In the genomic region with DNA sequence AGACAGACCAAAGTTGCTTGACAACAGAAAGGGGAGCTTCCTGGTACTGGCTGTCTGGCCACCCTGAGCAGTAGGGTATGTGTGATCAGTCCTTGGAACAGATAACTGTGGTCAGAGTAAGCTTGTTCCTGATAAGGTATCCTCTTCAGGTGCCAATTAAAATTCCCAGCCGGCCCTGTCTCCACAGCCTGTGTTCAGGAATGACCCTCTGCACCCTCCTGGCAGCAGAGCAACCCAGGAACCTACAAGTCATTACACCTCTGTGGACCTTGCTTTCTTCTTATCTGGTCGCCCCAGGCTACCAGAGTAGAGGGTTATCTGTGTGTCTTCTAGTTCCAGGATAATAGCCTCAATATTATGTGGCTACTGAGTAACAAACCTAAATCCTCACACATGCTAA, we compare ENCODE assay signal across 26 mouse cellular contexts. TPM values are rescaled to one million over a fixed set of nuclear protein-coding genes. Genes with fewer than 3 reads are reported as not detected.
A peak's percentile ranks its signal among the peaks of the same experiment; 100 is the strongest.
DNase-seq lines count a peak whose midpoint lies in the region; ATAC-seq and TF ChIP-seq lines count a peak whose summit lies in the region.
"Had no signal": no experiment of that assay in that cellular context is flagged by ENCODE, and none has a peak within 500 bp of the region (broad histone marks: within the 10 kb centered on the region; RNA-seq: fewer than 3 reads in every experiment).

No protein-coding gene starts in this region.

- DNase-seq in kidney, adult 2 months, result peak; percentile 51
- DNase-seq in c-Kit-positive CD71-positive TER-119-negative erythroid progenitor cells, embryonic 14.5 days (ENCODE audit: low read depth), result peak; percentile 45
- DNase-seq in frontal cortex, postnatal 25 days (ENCODE audit: low spot score in 2 of 2), result no peak
- DNase-seq in adrenal gland, postnatal 14 days, result no peak
- DNase-seq: cerebellum, adult 8-10 months; cerebellum, postnatal 36 days; layer of hippocampus, adult 9-11 months; lung, postnatal 36 days; right cerebral cortex, adult 18-20 months; right cerebral cortex, postnatal 4 days; thymus, adult 2 months; thymus, postnatal 4 days had no signal

- WGBS in kidney, adult 2 months, result 49% methylated on average over 2 of the region's 2 CpGs
- 76% methylated on average over 2 of the region's 2 CpGs for WGBS in kidney, embryonic 14.5 days
- WGBS in intestine, postnatal 0 days, result 32% methylated on average over 2 of the region's 2 CpGs
- 24% methylated on average over 2 of the region's 2 CpGs for WGBS in liver, embryonic 16.5 days (ENCODE audit: insufficient replicate concordance)

- no peak overlapping the region for H3K9ac ChIP-seq in kidney, embryonic 14.5 days (ENCODE audit: low read depth, low read length)
- no peak overlapping the region for H3K9ac ChIP-seq in intestine, postnatal 0 days (ENCODE audit: low read depth, low read length)
- H3K9ac ChIP-seq in liver, embryonic 16.5 days (ENCODE audit: low read depth, low read length), result no peak overlapping the region
- H3K9ac ChIP-seq: embryonic facial prominence, embryonic 15.5 days; limb, embryonic 13.5 days; lung, embryonic 15.5 days; neural tube, embryonic 13.5 days had no signal

- H3K4me2 ChIP-seq in kidney, embryonic 14.5 days (replicated peaks; ENCODE audit: low read depth, low read length), result no peak overlapping the region
- H3K4me2 ChIP-seq in intestine, postnatal 0 days (replicated peaks; ENCODE audit: low read depth), result no peak overlapping the region
- H3K4me2 ChIP-seq in liver, embryonic 16.5 days (ENCODE audit: low read depth, low read length), result no peak overlapping the region
- H3K4me2 ChIP-seq: embryonic facial prominence, embryonic 15.5 days; limb, embryonic 13.5 days; lung, embryonic 15.5 days; neural tube, embryonic 13.5 days had no signal

- H3K4me1 ChIP-seq in kidney, adult 2 months (ENCODE audit: control insufficient read depth, insufficient read depth, low read length), result peaks cover 13% of the 10 kb centered on the region; the same call in 1 of the 2 replicates
- no peaks in the 10 kb centered on the region for H3K4me1 ChIP-seq in kidney, embryonic 14.5 days (ENCODE audit: control insufficient read depth, insufficient read depth, low read length)
- no peaks in the 10 kb centered on the region for H3K4me1 ChIP-seq in intestine, postnatal 0 days (replicated peaks; ENCODE audit: control insufficient read depth, insufficient read depth, low read length)
- H3K4me1 ChIP-seq in liver, embryonic 16.5 days (ENCODE audit: control insufficient read depth, low read depth, low read length), result peaks cover 2% of the 10 kb centered on the region
- H3K4me1 ChIP-seq: embryonic facial prominence, embryonic 15.5 days; forebrain, embryonic 10.5 days; limb, embryonic 13.5 days; lung, embryonic 15.5 days; neural tube, embryonic 13.5 days had no signal

- H3K36me3 ChIP-seq in kidney, adult 2 months (ENCODE audit: control insufficient read depth, insufficient read depth, low read length), result peaks cover 5% of the 10 kb centered on the region; the same call in 1 of the 2 replicates
- peaks cover 76% of the 10 kb centered on the region for H3K36me3 ChIP-seq in kidney, embryonic 14.5 days (ENCODE audit: control insufficient read depth, insufficient read depth, low read length)
- peaks cover 33% of the 10 kb centered on the region for H3K36me3 ChIP-seq in intestine, postnatal 0 days (ENCODE audit: control insufficient read depth, insufficient read depth)
- peaks cover 3% of the 10 kb centered on the region for H3K36me3 ChIP-seq in liver, embryonic 16.5 days (ENCODE audit: control insufficient read depth, insufficient read depth)

- H3K4me3 ChIP-seq in kidney, adult 2 months (ENCODE audit: insufficient read depth, low read depth, low read length), result no peak overlapping the region
- H3K4me3 ChIP-seq in kidney, embryonic 14.5 days (ENCODE audit: low read length), result no peak overlapping the region
- H3K4me3 ChIP-seq in intestine, postnatal 0 days (ENCODE audit: low read depth, low read length), result no peak overlapping the region
- no peak overlapping the region for H3K4me3 ChIP-seq in liver, embryonic 16.5 days (ENCODE audit: low read depth, low read length)
- H3K4me3 ChIP-seq: embryonic facial prominence, embryonic 15.5 days; forebrain, embryonic 10.5 days; limb, embryonic 13.5 days; lung, embryonic 15.5 days; myocyte; neural tube, embryonic 13.5 days had no signal

- no peak for TF ChIP-seq POLR2A in kidney, adult 2 months (IDR thresholded peaks at IDR 0.05; ENCODE audit: low read depth, low read length)

- H3K9me3 ChIP-seq in kidney, embryonic 14.5 days (ENCODE audit: control insufficient read depth, low read length), result no peaks in the 10 kb centered on the region
- no peaks in the 10 kb centered on the region for H3K9me3 ChIP-seq in intestine, postnatal 0 days (ENCODE audit: control insufficient read depth)
- no peaks in the 10 kb centered on the region for H3K9me3 ChIP-seq in liver, embryonic 16.5 days (replicated peaks; ENCODE audit: control insufficient read depth, low read length)
- H3K9me3 ChIP-seq: embryonic facial prominence, embryonic 15.5 days; forebrain, embryonic 10.5 days; limb, embryonic 13.5 days; lung, embryonic 15.5 days; neural tube, embryonic 13.5 days had no signal

- H3K27ac ChIP-seq in kidney, adult 2 months (ENCODE audit: insufficient read depth, low read depth, low read length), result peak overlapping the region; percentile 13; the same call in 1 of the 2 replicates
- no peak overlapping the region for H3K27ac ChIP-seq in kidney, embryonic 14.5 days (ENCODE audit: low read depth, low read length)
- peak overlapping the region; percentile 64; the same call in 1 of the 2 replicates for H3K27ac ChIP-seq in intestine, postnatal 0 days (ENCODE audit: low read depth, low read length)
- H3K27ac ChIP-seq in liver, embryonic 16.5 days (ENCODE audit: low read length), result no peak overlapping the region
- H3K27ac ChIP-seq: embryonic facial prominence, embryonic 15.5 days; forebrain, embryonic 10.5 days; hindbrain, postnatal 0 days; limb, embryonic 13.5 days; lung, embryonic 15.5 days; neural tube, embryonic 13.5 days had no signal

- no peaks in the 10 kb centered on the region for H3K27me3 ChIP-seq in kidney, adult 2 months (replicated peaks; ENCODE audit: control insufficient read depth, insufficient read depth, low read length)
- no peaks in the 10 kb centered on the region for H3K27me3 ChIP-seq in kidney, embryonic 14.5 days (ENCODE audit: control insufficient read depth, insufficient read depth, low read length)
- H3K27me3 ChIP-seq in intestine, postnatal 0 days (replicated peaks; ENCODE audit: control insufficient read depth, insufficient read depth, low read length), result no peaks in the 10 kb centered on the region
- H3K27me3 ChIP-seq in liver, embryonic 16.5 days (ENCODE audit: control insufficient read depth, insufficient read depth, low read depth, low read length), result no peaks in the 10 kb centered on the region
- H3K27me3 ChIP-seq: embryonic facial prominence, embryonic 15.5 days; limb, embryonic 13.5 days; lung, embryonic 15.5 days; neural tube, embryonic 13.5 days had no signal

- no peak for TF ChIP-seq CTCF in kidney, adult 2 months (conservative IDR thresholded peaks at IDR 0.05; ENCODE audit: insufficient read depth, insufficient read length, low read depth, low read length)
- TF ChIP-seq CTCF in intestine, postnatal 0 days (IDR thresholded peaks at IDR 0.05; ENCODE audit: low read depth), result no peak

- ATAC-seq in kidney, embryonic 14.5 days (ENCODE audit: low FRiP score, low TSS enrichment), result no peak
- ATAC-seq in intestine, postnatal 0 days, result peak; percentile 94
- ATAC-seq in liver, embryonic 16.5 days (ENCODE audit: low read depth), result peak; percentile 56; the same call in 1 of the 2 replicates
- no peak for ATAC-seq in erythroblast, adult 5-6 weeks (replicated peaks; ENCODE audit: low FRiP score, poor library complexity, severe bottlenecking)
- ATAC-seq: CD4-positive, CD25-positive, alpha-beta regulatory T cell, adult 4 months; forebrain, embryonic 16.5 days; hindbrain, postnatal 0 days; midbrain, embryonic 16.5 days had no signal

RNA-seq across cellular contexts. Expression of a gene that starts 32.4 kb away (rescaled TPM):
- polyA plus RNA-seq in kidney, adult 2 months (2012; rRNA removed), result 70.5 and 77.3 TPM in 2 replicates
- 21.2 and 33.0 TPM in 2 replicates for polyA plus RNA-seq in kidney, embryonic 14.5 days (2014; fragmentation: Nextera tagmentation; extraction: Ambion mirVana)
- polyA plus RNA-seq in intestine, postnatal 0 days (2015; fragmentation: Nextera tagmentation; extraction: Ambion mirVana), result 3.0 and 3.4 TPM in 2 replicates
- polyA plus RNA-seq in liver, embryonic 16.5 days (2015; fragmentation: Nextera tagmentation; extraction: Ambion mirVana), result 0.82 and 1.2 TPM in 2 replicates
- 0.56 and 1.7 TPM in 2 replicates for total RNA-seq in adrenal gland, postnatal 14 days (2021)
- 0.19 TPM in 1 of 2 replicates, not detected in the other for total RNA-seq in erythroblast, adult 5-6 weeks (2015; ENCODE audit: low replicate concordance)
- 0.09 TPM in 1 of 2 replicates, not detected in the other for total RNA-seq in erythroblast, adult 5-6 weeks (2017; ENCODE audit: low replicate concordance)

Comparison
In these comparisons a context has a peak if more than half of its experiments do, and no peak if none do; other contexts are left out.
1. H3K27ac ChIP-seq: peak in kidney, adult 2 months (single experiment) and intestine, postnatal 0 days (single experiment); none in kidney, embryonic 14.5 days (single experiment) and liver, embryonic 16.5 days (single experiment).
2. DNase-seq: peak in kidney, adult 2 months (single experiment) and c-Kit-positive CD71-positive TER-119-negative erythroid progenitor cells, embryonic 14.5 days (single experiment); none in frontal cortex, postnatal 25 days (0 of 2) and adrenal gland, postnatal 14 days (single experiment).
3. ATAC-seq: peak in intestine, postnatal 0 days (single experiment) and liver, embryonic 16.5 days (single experiment); none in kidney, embryonic 14.5 days (single experiment) and erythroblast, adult 5-6 weeks (single experiment).